Mouse (Mus musculus): ENCODE measurements around the gene Pde8a. TPM values are rescaled to one million over a fixed set of nuclear protein-coding genes. Genes with fewer than 3 reads are reported as not detected.
"Not testable (repeated sequence)": the region's sequence is repeated elsewhere in the genome, so short reads cannot be mapped to it uniquely, and the experiment has no call there.

Gene Pde8a
- polyA plus RNA-seq, 1 experiment from 2014 or later, result 5.3 TPM

DNA sequence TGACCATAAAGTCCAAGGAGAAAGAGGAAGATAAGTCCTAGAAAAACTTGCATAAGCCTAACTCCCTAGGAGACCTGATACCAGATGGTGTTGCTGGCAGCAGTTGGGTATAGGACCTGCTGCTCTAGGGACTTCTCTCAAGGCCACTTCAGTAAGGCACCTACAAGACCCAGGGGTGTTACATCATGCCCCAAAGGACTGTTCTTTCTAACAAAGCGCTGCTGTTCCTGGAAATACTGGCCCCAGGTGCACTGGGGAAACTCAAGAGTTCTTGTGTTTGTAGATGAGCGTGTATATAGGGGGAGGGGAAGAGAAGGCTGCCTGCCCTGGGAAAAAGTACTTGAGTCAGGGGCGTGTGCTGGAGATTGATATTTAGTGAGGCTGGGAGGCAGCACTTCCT lies 16.6 kb upstream of the Pde8a start:
- Histone ChIP-seq H3K4me1 (ENCODE audit: control insufficient read depth in 2 of 2, insufficient read depth in 2 of 2, low read length in 2 of 2) (peaks cover 6 to 8% of the 10 kb centered on the region in 2 experiments; a peak in 3 of 4 replicates), H3K27me3 (ENCODE audit: control insufficient read depth, insufficient read depth, low read length) (no peaks in the 10 kb centered on the region), H3K9ac (ENCODE audit: low read length) (no peak overlapping the region), H3K36me3 (ENCODE audit: control insufficient read depth, insufficient read depth, low read length) (no peaks in the 10 kb centered on the region), H3K9me3 (ENCODE audit: control insufficient read depth, low read length) (no peaks in the 10 kb centered on the region), H3K4me3 (ENCODE audit: control insufficient read depth in 1 of 2, insufficient read depth in 1 of 2, low read depth in 1 of 2, low read length in 2 of 2) (no peak overlapping the region), H3K27ac (replicated peaks in 1 of 2; ENCODE audit: control insufficient read depth in 1 of 2, insufficient read depth in 1 of 2, low read depth in 2 of 2, low read length in 2 of 2) (no peak overlapping the region), H3K4me2 (ENCODE audit: low read length) (no peak overlapping the region)
- ATAC-seq (ENCODE audit: insufficient number of reproducible peaks, insufficient read depth, low FRiP score, low read depth), result no peak
- 47% methylated on average over 3 of the region's 3 CpGs for WGBS

DNA sequence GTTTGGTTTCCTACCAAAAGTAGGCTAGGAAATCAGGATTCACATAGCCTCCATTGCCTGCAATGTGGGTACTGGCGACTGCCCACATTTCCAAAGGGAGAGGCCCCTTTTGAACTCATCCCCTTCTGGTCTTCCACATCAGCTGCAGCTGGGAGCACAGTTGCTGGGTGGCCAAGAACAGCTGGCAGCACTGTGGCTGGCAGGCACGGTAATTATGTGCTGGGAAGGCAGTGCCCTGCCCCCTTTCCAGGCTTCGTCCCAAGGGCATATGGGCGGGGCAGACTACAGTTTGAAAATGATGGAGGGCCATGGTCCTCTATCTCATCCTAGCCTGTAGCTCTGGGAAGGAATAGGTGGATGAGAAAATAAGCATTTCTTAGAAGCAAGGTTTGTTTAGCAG lies 14.9 kb upstream of the Pde8a start:
- Histone ChIP-seq H3K36me3 (ENCODE audit: control insufficient read depth, insufficient read depth, low read length) (no peaks in the 10 kb centered on the region), H3K27me3 (ENCODE audit: control insufficient read depth, insufficient read depth, low read length) (no peaks in the 10 kb centered on the region), H3K9ac (ENCODE audit: low read length) (no peak overlapping the region), H3K4me3 (ENCODE audit: control insufficient read depth in 1 of 2, insufficient read depth in 1 of 2, low read depth in 1 of 2, low read length in 2 of 2) (no peak overlapping the region), H3K27ac (replicated peaks in 1 of 2; ENCODE audit: control insufficient read depth in 1 of 2, insufficient read depth in 1 of 2, low read depth in 2 of 2, low read length in 2 of 2) (no peak overlapping the region), H3K4me2 (ENCODE audit: low read length) (no peak overlapping the region), H3K4me1 (ENCODE audit: control insufficient read depth in 2 of 2, insufficient read depth in 2 of 2, low read length in 2 of 2) (peaks cover 6 to 8% of the 10 kb centered on the region in 2 experiments; a peak in 3 of 4 replicates), H3K9me3 (ENCODE audit: control insufficient read depth, low read length) (no peaks in the 10 kb centered on the region)
- 39% methylated on average over 4 of the region's 4 CpGs for WGBS
- ATAC-seq (ENCODE audit: insufficient number of reproducible peaks, insufficient read depth, low FRiP score, low read depth), result no peak

DNA sequence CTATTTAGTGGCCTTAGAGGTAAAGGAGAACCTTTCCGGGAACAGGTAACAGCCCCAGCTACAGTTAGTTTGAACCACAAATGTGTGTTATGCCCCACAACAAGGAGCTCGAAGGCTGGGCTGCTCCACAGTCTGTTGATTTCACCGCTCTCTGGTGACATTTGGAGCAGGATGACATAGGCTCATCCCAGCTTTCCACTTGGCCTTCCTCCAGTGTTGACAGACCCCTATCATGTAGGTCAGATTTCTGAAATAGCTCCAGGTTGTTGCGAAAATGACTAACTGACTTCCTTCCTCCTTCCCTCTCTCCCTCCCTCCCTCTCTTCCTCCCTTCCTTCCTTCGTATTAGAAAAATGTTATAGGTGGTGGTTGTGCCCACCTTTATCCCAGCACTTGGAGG lies 14.3 kb upstream of the Pde8a start:
- no peak overlapping the region for H3K4me2 ChIP-seq (ENCODE audit: low read length)
- ATAC-seq (ENCODE audit: insufficient number of reproducible peaks, insufficient read depth, low FRiP score, low read depth), result no peak
- H3K4me3 ChIP-seq (ENCODE audit: control insufficient read depth in 1 of 2, insufficient read depth in 1 of 2, low read depth in 1 of 2, low read length in 2 of 2), result no peak overlapping the region
- H3K4me1 ChIP-seq (ENCODE audit: control insufficient read depth in 2 of 2, insufficient read depth in 2 of 2, low read length in 2 of 2), result peaks cover 6 to 8% of the 10 kb centered on the region in 2 experiments; a peak in 3 of 4 replicates
- H3K27me3 ChIP-seq (ENCODE audit: control insufficient read depth, insufficient read depth, low read length), result no peaks in the 10 kb centered on the region
- 41% methylated on average over 5 of the region's 5 CpGs for WGBS
- H3K36me3 ChIP-seq (ENCODE audit: control insufficient read depth, insufficient read depth, low read length), result no peaks in the 10 kb centered on the region
- H3K27ac ChIP-seq (replicated peaks in 1 of 2; ENCODE audit: control insufficient read depth in 1 of 2, insufficient read depth in 1 of 2, low read depth in 2 of 2, low read length in 2 of 2), result no peak overlapping the region
- no peak overlapping the region for H3K9ac ChIP-seq (ENCODE audit: low read length)
- H3K9me3 ChIP-seq (ENCODE audit: control insufficient read depth, low read length), result no peaks in the 10 kb centered on the region

DNA sequence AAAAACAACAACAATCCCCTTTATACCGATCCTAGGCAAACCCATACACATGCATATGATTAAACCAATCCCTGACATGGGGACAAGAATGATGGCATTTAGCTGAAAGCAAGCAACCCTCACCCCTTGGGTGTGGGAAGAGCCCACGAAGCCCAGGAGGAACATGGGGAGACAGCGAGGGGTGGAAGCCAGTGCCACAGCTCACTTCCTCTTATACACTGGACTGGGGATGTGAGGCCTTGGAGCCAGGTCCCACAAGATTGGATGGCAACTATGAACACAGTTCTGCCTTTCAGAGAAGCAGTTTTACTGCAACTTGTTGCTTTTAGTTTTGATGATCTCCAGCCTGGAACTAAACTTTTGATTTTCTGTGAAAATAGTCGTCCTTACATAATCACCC lies 13.6 kb upstream of the Pde8a start:
- Histone ChIP-seq H3K4me2 (ENCODE audit: low read length) (no peak overlapping the region), H3K4me1 (ENCODE audit: control insufficient read depth in 2 of 2, insufficient read depth in 2 of 2, low read length in 2 of 2) (peaks cover 6 to 8% of the 10 kb centered on the region in 2 experiments; a peak in 3 of 4 replicates), H3K27ac (replicated peaks in 1 of 2; ENCODE audit: control insufficient read depth in 1 of 2, insufficient read depth in 1 of 2, low read depth in 2 of 2, low read length in 2 of 2) (no peak overlapping the region), H3K36me3 (ENCODE audit: control insufficient read depth, insufficient read depth, low read length) (no peaks in the 10 kb centered on the region), H3K4me3 (ENCODE audit: control insufficient read depth in 1 of 2, insufficient read depth in 1 of 2, low read depth in 1 of 2, low read length in 2 of 2) (no peak overlapping the region), H3K9me3 (ENCODE audit: control insufficient read depth, low read length) (no peaks in the 10 kb centered on the region), H3K9ac (ENCODE audit: low read length) (no peak overlapping the region), H3K27me3 (ENCODE audit: control insufficient read depth, insufficient read depth, low read length) (no peaks in the 10 kb centered on the region)
- ATAC-seq (ENCODE audit: insufficient number of reproducible peaks, insufficient read depth, low FRiP score, low read depth), result no peak
- 57% methylated on average over 4 of the region's 4 CpGs for WGBS

DNA sequence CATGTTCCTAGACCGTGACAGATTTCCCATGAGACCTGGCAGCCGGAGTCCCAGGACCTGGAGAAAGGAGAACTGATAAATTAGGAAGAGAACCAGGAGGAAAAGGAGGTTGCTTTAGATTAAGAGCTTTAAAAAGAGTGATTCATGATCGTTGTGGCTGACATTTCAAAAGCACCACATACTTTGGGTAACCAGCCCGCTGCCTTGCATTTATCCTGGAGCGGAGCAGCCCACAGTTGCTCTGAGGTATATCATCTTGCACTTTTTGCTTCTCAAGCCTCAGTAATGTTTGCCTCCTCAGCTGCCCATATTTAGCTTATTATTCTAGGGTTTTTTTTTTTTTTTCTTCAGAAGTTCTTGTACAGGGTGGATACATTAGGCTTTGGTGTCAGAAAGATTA lies 11.0 kb upstream of the Pde8a start:
- 49% methylated on average over 5 of the region's 5 CpGs for WGBS
- Histone ChIP-seq H3K9me3 (ENCODE audit: control insufficient read depth, low read length) (no peaks in the 10 kb centered on the region), H3K27ac (replicated peaks in 1 of 2; ENCODE audit: control insufficient read depth in 1 of 2, insufficient read depth in 1 of 2, low read depth in 2 of 2, low read length in 2 of 2) (no peak overlapping the region), H3K27me3 (ENCODE audit: control insufficient read depth, insufficient read depth, low read length) (no peaks in the 10 kb centered on the region), H3K4me3 (ENCODE audit: control insufficient read depth in 1 of 2, insufficient read depth in 1 of 2, low read depth in 1 of 2, low read length in 2 of 2) (no peak overlapping the region), H3K4me2 (ENCODE audit: low read length) (no peak overlapping the region), H3K36me3 (ENCODE audit: control insufficient read depth, insufficient read depth, low read length) (no peaks in the 10 kb centered on the region), H3K9ac (ENCODE audit: low read length) (no peak overlapping the region), H3K4me1 (ENCODE audit: control insufficient read depth in 2 of 2, insufficient read depth in 2 of 2, low read length in 2 of 2) (peaks cover 6 to 8% of the 10 kb centered on the region in 2 experiments; a peak in 3 of 4 replicates)
- ATAC-seq (ENCODE audit: insufficient number of reproducible peaks, insufficient read depth, low FRiP score, low read depth), result no peak

DNA sequence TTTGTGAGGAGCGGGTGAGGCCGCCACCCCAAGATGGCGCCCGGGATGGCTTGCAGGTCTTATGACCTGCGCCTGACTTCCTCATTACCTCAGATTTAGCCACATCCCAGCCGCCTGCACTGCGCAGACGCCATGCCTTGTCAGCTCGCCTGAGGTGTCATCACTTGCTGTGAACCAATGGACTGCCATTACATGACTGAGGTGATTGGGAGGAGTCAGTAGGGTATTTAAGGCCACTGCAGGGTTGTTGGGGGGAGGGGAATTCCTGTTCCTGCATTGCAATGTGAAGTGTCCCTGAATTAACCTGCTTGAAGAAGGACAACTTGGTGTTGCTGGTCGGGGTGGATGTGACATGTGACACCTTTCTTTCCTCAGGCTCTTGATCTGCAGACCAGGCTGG lies 9.8 kb upstream of the Pde8a start:
- H3K27ac ChIP-seq (replicated peaks in 1 of 2; ENCODE audit: control insufficient read depth in 1 of 2, insufficient read depth in 1 of 2, low read depth in 2 of 2, low read length in 2 of 2); H3K4me2 ChIP-seq (ENCODE audit: low read length); H3K27me3 ChIP-seq (ENCODE audit: control insufficient read depth, insufficient read depth, low read length); H3K9ac ChIP-seq (ENCODE audit: low read length); H3K36me3 ChIP-seq (ENCODE audit: control insufficient read depth, insufficient read depth, low read length); ATAC-seq (ENCODE audit: insufficient number of reproducible peaks, insufficient read depth, low FRiP score, low read depth); H3K9me3 ChIP-seq (ENCODE audit: control insufficient read depth, low read length); H3K4me3 ChIP-seq (ENCODE audit: control insufficient read depth in 1 of 2, insufficient read depth in 1 of 2, low read depth in 1 of 2, low read length in 2 of 2); H3K4me1 ChIP-seq (ENCODE audit: control insufficient read depth in 2 of 2, insufficient read depth in 2 of 2, low read length in 2 of 2): not testable (repeated sequence)
- 84% methylated on average over 10 of the region's 10 CpGs for WGBS

DNA sequence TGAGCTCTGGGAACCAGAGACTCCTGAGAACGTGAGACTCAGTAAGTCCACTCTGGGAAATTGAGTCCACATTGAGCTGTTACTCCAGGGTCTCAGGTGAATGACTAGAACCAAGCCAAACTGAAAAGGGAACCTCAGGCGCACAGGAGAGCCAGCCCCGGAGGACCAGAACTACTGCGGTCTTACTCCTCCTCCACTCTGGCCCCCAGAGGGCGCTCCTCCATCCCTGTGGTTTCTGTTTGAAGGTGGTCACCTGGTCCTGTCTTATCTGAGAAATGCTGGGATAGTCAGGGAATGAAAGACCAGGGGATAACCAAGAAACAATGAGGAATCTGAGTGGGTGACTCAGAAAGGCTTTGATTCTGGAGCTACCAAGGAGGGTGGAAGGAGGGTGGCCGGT lies 4.5 kb upstream of the Pde8a start:
- Histone ChIP-seq H3K4me1 (ENCODE audit: control insufficient read depth in 2 of 2, insufficient read depth in 2 of 2, low read length in 2 of 2) (peaks cover 9 to 13% of the 10 kb centered on the region in 2 experiments; a peak in 3 of 4 replicates), H3K27ac (replicated peaks in 1 of 2; ENCODE audit: control insufficient read depth in 1 of 2, insufficient read depth in 1 of 2, low read depth in 2 of 2, low read length in 2 of 2) (no peak overlapping the region), H3K4me2 (ENCODE audit: low read length) (no peak overlapping the region), H3K4me3 (ENCODE audit: control insufficient read depth in 1 of 2, insufficient read depth in 1 of 2, low read depth in 1 of 2, low read length in 2 of 2) (no peak overlapping the region), H3K9ac (ENCODE audit: low read length) (no peak overlapping the region), H3K36me3 (ENCODE audit: control insufficient read depth, insufficient read depth, low read length) (no peaks in the 10 kb centered on the region), H3K9me3 (ENCODE audit: control insufficient read depth, low read length) (no peaks in the 10 kb centered on the region), H3K27me3 (ENCODE audit: control insufficient read depth, insufficient read depth, low read length) (peaks cover under 1% of the 10 kb centered on the region; the same call in 1 of the 2 replicates)
- 23% methylated on average over 6 of the region's 6 CpGs for WGBS
- no peak for ATAC-seq (ENCODE audit: insufficient number of reproducible peaks, insufficient read depth, low FRiP score, low read depth)

DNA sequence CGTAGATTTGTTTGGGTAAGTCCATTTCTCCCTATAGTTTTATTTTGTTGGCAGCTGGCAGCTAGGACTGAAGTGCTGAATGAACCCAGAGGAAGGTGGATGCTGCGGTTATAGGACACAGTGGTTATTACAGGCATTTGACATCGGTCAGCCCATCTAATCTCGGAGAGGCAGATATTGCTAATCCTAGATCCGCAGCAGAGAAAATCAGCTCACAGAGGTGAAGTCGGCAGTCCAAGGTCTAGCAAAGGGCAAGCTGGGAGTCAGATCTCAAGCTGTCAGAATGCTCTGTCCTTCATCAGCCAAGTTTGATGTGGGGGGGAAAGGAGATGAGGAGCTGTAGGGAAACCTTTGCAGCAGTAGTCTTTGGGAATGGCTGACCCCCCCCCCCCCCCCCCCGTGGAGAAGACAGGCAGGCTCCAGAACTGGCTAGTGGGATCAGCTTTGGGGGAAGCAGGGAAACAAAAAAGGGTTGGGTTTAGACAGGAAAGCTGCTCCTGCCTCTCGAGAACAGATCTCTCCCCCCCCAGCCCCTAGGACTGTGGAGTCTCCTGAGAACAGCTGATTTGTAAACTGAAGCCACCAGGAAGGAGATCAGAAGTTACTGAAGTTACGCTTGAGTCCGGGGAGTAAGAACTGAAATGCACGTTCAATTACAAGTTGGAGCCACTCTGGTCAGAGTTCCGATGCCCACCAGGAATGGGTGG lies 3.3 kb upstream of the Pde8a start:
- ATAC-seq (ENCODE audit: insufficient number of reproducible peaks, insufficient read depth, low FRiP score, low read depth), result no peak
- H3K4me2 ChIP-seq (ENCODE audit: low read length), result no peak overlapping the region
- H3K27ac ChIP-seq (replicated peaks in 1 of 2; ENCODE audit: control insufficient read depth in 1 of 2, insufficient read depth in 1 of 2, low read depth in 2 of 2, low read length in 2 of 2), result no peak overlapping the region
- H3K27me3 ChIP-seq (ENCODE audit: control insufficient read depth, insufficient read depth, low read length), result peaks cover 6% of the 10 kb centered on the region
- H3K9me3 ChIP-seq (ENCODE audit: control insufficient read depth, low read length), result no peaks in the 10 kb centered on the region
- H3K4me1 ChIP-seq (ENCODE audit: control insufficient read depth in 2 of 2, insufficient read depth in 2 of 2, low read length in 2 of 2), result peaks cover 9 to 17% of the 10 kb centered on the region in 2 experiments; a peak in 3 of 4 replicates
- no peak overlapping the region for H3K9ac ChIP-seq (ENCODE audit: low read length)
- WGBS, result 37% methylated on average over 11 of the region's 12 CpGs
- no peaks in the 10 kb centered on the region for H3K36me3 ChIP-seq (ENCODE audit: control insufficient read depth, insufficient read depth, low read length)
- H3K4me3 ChIP-seq (ENCODE audit: control insufficient read depth in 1 of 2, insufficient read depth in 1 of 2, low read depth in 1 of 2, low read length in 2 of 2), result no peak overlapping the region
